Mouse (Mus musculus) embryonic facial prominence, embryonic 14.5 days (tissue): ENCODE data around the gene Tnni1. TPM values are rescaled to one million over a fixed set of nuclear protein-coding genes. Genes with fewer than 3 reads are reported as not detected.

ENCODE experiments used
- ATAC-seq: fragments of 200-750 bp; cut with Nextera tagmentation; 2 replicates; pipeline ENCODE4 v1.8.0; 2017; ENCODE audit warnings: low read depth, moderate number of reproducible peaks, moderate TSS enrichment
- DNase-seq: peaks from one replicate; pipeline ENCODE4 v3.0.0-alpha.2; 2015; ENCODE audit warnings: low spot score
- H3K27ac ChIP-seq: fragments of 300-500 bp; sonication (generic); replicated peaks from 2 replicates; pipeline ENCODE4 v1.5.1; 2014; ENCODE audit warnings: low read depth, mild to moderate bottlenecking, low read length, moderate library complexity
- H3K27me3 ChIP-seq: fragments of 300-500 bp; sonication (generic); replicated peaks from 2 replicates; pipeline ENCODE4 v1.6.1; 2014; ENCODE audit warnings: low read length; ENCODE audit not compliant: control insufficient read depth, insufficient read depth
- H3K36me3 ChIP-seq: fragments of 300-500 bp; sonication (generic); 2 replicates; pipeline ENCODE4 v1.6.1; 2014; ENCODE audit warnings: low read length, mixed read lengths; ENCODE audit not compliant: control insufficient read depth, insufficient read depth
- H3K4me1 ChIP-seq: fragments of 300-500 bp; sonication (generic); 2 replicates; pipeline ENCODE4 v1.6.1; 2014; ENCODE audit warnings: antibody characterized with exemption, low read length; ENCODE audit not compliant: control insufficient read depth, insufficient read depth
- H3K4me2 ChIP-seq: fragments of 300-500 bp; sonication (generic); 2 replicates; pipeline ENCODE4 v1.6.1; 2014; ENCODE audit warnings: low read depth, mild to moderate bottlenecking, low read length, moderate library complexity, mixed read lengths
- H3K4me3 ChIP-seq: fragments of 300-500 bp; sonication (generic); 2 replicates; pipeline ENCODE4 v1.5.1; 2014; ENCODE audit warnings: low read depth, mild to moderate bottlenecking, low read length
- H3K9ac ChIP-seq: fragments of 300-500 bp; sonication (generic); 2 replicates; pipeline ENCODE4 v1.6.1; 2014; ENCODE audit warnings: low read depth, mild to moderate bottlenecking, low read length, moderate library complexity, mixed read lengths
- H3K9me3 ChIP-seq: fragments of 300-500 bp; sonication (generic); 2 replicates; pipeline ENCODE4 v1.6.1; 2016; ENCODE audit warnings: low read length; ENCODE audit not compliant: control insufficient read depth
- WGBS: fragments of 180-500 bp; shearing (Covaris S2); extraction: QIAGEN DNeasy Blood & Tissue Kit; methylation state at CpG from one replicate; pipeline ENCODE4 v1.1.7; 2014; 5-methylcytosine and 5-hydroxymethylcytosine counted together
- polyA plus RNA-seq: library from polyadenylated mRNA; unstranded; fragments of >200 nt; fragmentation: Nextera tagmentation; extraction: Ambion mirVana; gene quantifications from 2 replicates; pipeline ENCODE4 v1.2.1, GENCODE M21; 2014

Tnni1 gene
- polyA plus RNA-seq, 1 experiment from 2014 or later: 738 TPM

- 27% methylated on average over 9 of the region's 9 CpGs for WGBS
- peaks cover 9% of the 10 kb centered on the region; the same call in 1 of the 2 replicates for H3K4me1 ChIP-seq
- ATAC-seq: peak; percentile 77
- H3K4me3 ChIP-seq: 0 out of 2 replicates have a peak within 1 kb of the TSS, but pooled peaks have one; percentile 3
- H3K4me2 ChIP-seq: peak within 1 kb of the TSS; percentile 10; the same call in 1 of the 2 replicates
- no peaks in the 10 kb centered on the region for H3K36me3 ChIP-seq
- peak within 1 kb of the TSS; percentile 12; the same call in 1 of the 2 replicates for H3K27ac ChIP-seq
- no peak within 1 kb of the TSS for H3K9ac ChIP-seq
- H3K27me3 ChIP-seq: no peaks in the 10 kb centered on the region
- DNase-seq: peak; percentile 79
- no peaks in the 10 kb centered on the region for H3K9me3 ChIP-seq
These were observed 56.7 kb downstream of the Tnni1 start, which contains the start of gene Tnnt2 for GRCm38 (mm10) chr1:135835716-135836483. TSS of gene Tnnt2 (plus strand) at chr1:135836354.

DNA sequence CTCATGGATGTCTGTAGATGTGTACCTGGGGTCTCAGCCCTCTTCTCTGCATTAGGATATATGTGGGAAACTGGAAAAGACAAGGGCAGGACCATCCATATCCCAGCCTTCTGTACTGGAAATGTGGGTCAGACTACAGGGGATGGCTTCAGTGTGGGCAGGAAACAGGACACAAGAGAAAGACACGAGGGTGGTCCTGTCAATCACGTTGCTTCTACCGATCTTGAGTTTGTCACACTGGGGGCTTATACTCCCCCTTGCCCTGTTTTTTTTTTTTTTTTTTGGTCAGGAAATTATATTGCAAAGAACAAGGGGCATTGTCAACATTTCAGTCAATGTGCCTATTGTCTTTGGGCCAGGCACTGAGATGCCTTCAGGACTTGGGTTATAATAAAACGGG, 59.4 kb downstream of the Tnni1 start:
- Histone ChIP-seq H3K4me3 (no peak overlapping the region), H3K4me1 (peaks cover 9% of the 10 kb centered on the region; the same call in 1 of the 2 replicates), H3K27ac (no peak overlapping the region), H3K4me2 (no peak overlapping the region), H3K27me3 (no peaks in the 10 kb centered on the region), H3K36me3 (no peaks in the 10 kb centered on the region), H3K9me3 (no peaks in the 10 kb centered on the region), H3K9ac (no peak overlapping the region)
- DNase-seq (no peak), ATAC-seq (no peak)
- 53% methylated on average over 4 of the region's 4 CpGs for WGBS

DNA sequence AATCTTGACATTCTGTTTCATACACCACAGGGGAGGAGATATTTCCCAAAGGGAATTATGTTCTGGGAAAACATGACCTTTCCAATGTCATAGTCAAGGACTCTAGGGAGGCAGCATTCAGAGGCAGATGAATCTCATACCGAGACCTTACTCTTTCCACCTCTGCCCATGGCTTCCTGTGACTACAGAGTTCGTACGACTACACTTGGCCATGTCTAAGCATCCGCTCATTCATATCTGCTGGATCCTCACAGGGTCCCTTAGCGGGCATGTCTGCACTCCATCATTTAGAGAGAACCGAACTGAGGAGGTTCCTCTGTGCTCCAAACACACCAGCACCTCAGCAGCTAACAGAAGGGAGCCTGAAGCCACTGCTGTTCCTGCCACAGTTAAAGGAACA, 59.8 kb downstream of the Tnni1 start:
- WGBS: 88% methylated on average over 6 of the region's 6 CpGs
- Histone ChIP-seq H3K4me2 (no peak overlapping the region), H3K4me1 (peaks cover 9% of the 10 kb centered on the region; the same call in 1 of the 2 replicates), H3K4me3 (no peak overlapping the region), H3K9me3 (no peaks in the 10 kb centered on the region), H3K27ac (no peak overlapping the region), H3K36me3 (no peaks in the 10 kb centered on the region), H3K9ac (no peak overlapping the region), H3K27me3 (no peaks in the 10 kb centered on the region)
- ATAC-seq (no peak), DNase-seq (no peak)

DNA sequence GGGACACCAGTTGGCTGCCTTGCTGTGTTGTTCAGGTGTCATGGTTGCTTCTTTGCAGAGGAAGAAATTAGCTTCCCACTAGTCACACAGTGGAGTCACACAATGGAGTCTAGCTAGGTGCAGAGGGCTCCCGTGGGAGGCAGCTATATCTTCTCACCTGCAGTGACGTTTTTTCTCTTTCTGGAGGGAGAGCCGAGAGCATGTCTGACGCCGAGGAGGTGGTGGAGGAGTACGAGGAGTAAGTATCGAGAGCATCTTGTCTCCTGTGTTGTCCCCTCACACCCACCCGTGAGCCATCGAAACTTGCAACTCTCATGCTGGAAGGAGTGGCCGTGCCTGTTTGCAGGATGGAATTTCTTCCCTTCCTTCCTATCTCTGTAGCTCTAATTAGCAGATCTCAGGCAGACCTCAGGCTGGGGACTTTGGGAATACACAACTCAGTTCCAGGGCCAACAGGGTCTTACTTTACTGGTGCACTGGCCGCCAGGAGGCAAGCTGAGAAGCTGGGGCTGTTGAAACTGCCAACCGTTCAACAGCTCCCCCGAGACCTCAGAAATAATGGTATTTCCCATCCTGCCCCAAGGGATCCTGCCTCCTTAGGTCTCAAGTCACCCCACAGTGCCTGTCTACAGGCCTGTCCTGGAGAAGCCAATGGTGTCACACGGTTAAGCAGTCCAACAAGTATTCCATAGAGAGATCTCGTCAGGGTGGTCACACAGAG, 61.6 kb downstream of the Tnni1 start:
- Histone ChIP-seq H3K4me2 (no peak overlapping the region), H3K9me3 (no peaks in the 10 kb centered on the region), H3K36me3 (no peaks in the 10 kb centered on the region), H3K4me1 (peaks cover 5% of the 10 kb centered on the region; the same call in 1 of the 2 replicates), H3K27me3 (no peaks in the 10 kb centered on the region), H3K9ac (no peak overlapping the region), H3K4me3 (no peak overlapping the region), H3K27ac (no peak overlapping the region)
- DNase-seq: no peak
- WGBS: 59% methylated on average over 15 of the region's 15 CpGs
- no peak for ATAC-seq

- H3K9me3 ChIP-seq: no peaks in the 10 kb centered on the region
- ATAC-seq: no peak
- WGBS: 86% methylated on average over 10 of the region's 10 CpGs
- no peak overlapping the region for H3K27ac ChIP-seq
- no peak overlapping the region for H3K4me2 ChIP-seq
- H3K9ac ChIP-seq: no peak overlapping the region
- no peak overlapping the region for H3K4me3 ChIP-seq
- no peaks in the 10 kb centered on the region for H3K36me3 ChIP-seq
- no peaks in the 10 kb centered on the region for H3K27me3 ChIP-seq
- no peaks in the 10 kb centered on the region for H3K4me1 ChIP-seq
- DNase-seq: no peak
These were observed 64.5 kb downstream of the Tnni1 start for GRCm38 (mm10) chr1:135843519-135844262.

GRCm38 (mm10) chr1:135844481-135844880, 65.2 kb downstream of the Tnni1 start:
- WGBS: 74% methylated on average over 6 of the region's 6 CpGs
- ATAC-seq (no peak), DNase-seq (no peak)
- Histone ChIP-seq H3K4me1 (no peaks in the 10 kb centered on the region), H3K27me3 (no peaks in the 10 kb centered on the region), H3K27ac (no peak overlapping the region), H3K9ac (no peak overlapping the region), H3K4me2 (no peak overlapping the region), H3K4me3 (no peak overlapping the region), H3K9me3 (no peaks in the 10 kb centered on the region), H3K36me3 (no peaks in the 10 kb centered on the region)

GRCm38 (mm10) chr1:135846632-135847031, 67.4 kb downstream of the Tnni1 start:
- H3K27me3 ChIP-seq: no peaks in the 10 kb centered on the region
- no peaks in the 10 kb centered on the region for H3K36me3 ChIP-seq
- no peaks in the 10 kb centered on the region for H3K4me1 ChIP-seq
- no peak for ATAC-seq
- H3K4me2 ChIP-seq: no peak overlapping the region
- DNase-seq: no peak
- no peak overlapping the region for H3K9ac ChIP-seq
- no peak overlapping the region for H3K27ac ChIP-seq
- no peak overlapping the region for H3K4me3 ChIP-seq
- WGBS: 78% methylated on average over 5 of the region's 5 CpGs
- H3K9me3 ChIP-seq: no peaks in the 10 kb centered on the region

DNA sequence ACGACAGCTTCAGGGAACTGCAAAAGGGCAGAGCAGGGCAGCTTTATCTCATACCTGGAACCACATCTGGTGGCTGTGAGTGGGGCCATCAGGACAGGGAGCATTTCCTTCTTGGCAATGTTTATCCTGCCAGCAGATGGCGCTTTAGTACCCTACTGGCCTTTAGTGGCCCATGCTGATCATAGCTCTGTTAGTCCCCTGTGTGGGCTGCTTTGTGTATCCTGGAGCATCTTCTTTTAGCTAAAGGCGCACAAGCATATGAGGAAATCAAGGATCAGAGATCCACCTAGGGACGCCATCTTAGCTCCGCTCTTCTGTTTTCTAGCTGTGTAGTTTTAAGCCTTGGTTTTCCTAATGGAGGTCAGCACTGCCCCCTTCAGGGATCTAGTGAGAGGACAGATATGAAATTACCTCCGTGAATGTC, 67.9 kb downstream of the Tnni1 start:
- peak; percentile 51 for ATAC-seq
- peak; percentile 51 for DNase-seq
- WGBS: 33% methylated on average over 5 of the region's 6 CpGs
- Histone ChIP-seq H3K27ac (no peak overlapping the region), H3K9me3 (no peaks in the 10 kb centered on the region), H3K27me3 (no peaks in the 10 kb centered on the region), H3K4me1 (0 out of 2 replicates have a peak, but pooled peaks cover under 1% of the 10 kb centered on the region), H3K4me2 (no peak overlapping the region), H3K4me3 (no peak overlapping the region), H3K9ac (no peak overlapping the region), H3K36me3 (no peaks in the 10 kb centered on the region)
